ENCODE assay signal across 26 mouse cellular contexts in genomic region chr6:122689411-122690055, GRCm38 (mm10). TPM values are rescaled to one million over a fixed set of nuclear protein-coding genes. Genes with fewer than 3 reads are reported as not detected.
"Had no signal": no experiment of that assay in that cellular context is flagged by ENCODE, and none has a peak within 500 bp of the region (broad histone marks: within the 10 kb centered on the region; RNA-seq: fewer than 3 reads in every experiment).

No protein-coding gene starts in this region.

- H3K9ac ChIP-seq: limb, embryonic 12.5 days; limb, embryonic 15.5 days; liver, embryonic 14.5 days; lung, embryonic 15.5 days; midbrain, embryonic 12.5 days; midbrain, embryonic 15.5 days; neural tube, embryonic 13.5 days had no signal

- H3K4me1 ChIP-seq: limb, embryonic 12.5 days; limb, embryonic 15.5 days; lung, embryonic 15.5 days; megakaryocyte, embryonic 14.5 days; midbrain, embryonic 12.5 days; midbrain, embryonic 15.5 days; neural tube, embryonic 13.5 days had no signal

- H3K27ac ChIP-seq: limb, embryonic 12.5 days; limb, embryonic 15.5 days; liver, embryonic 14.5 days; lung, embryonic 15.5 days; midbrain, embryonic 12.5 days; midbrain, embryonic 15.5 days; neural tube, embryonic 13.5 days; stomach, postnatal 0 days had no signal

- H3K4me3 ChIP-seq: limb, embryonic 12.5 days; limb, embryonic 15.5 days; lung, embryonic 15.5 days; megakaryocyte, embryonic 14.5 days; midbrain, embryonic 12.5 days; midbrain, embryonic 15.5 days; neural tube, embryonic 13.5 days had no signal

- DNase-seq: kidney, adult 9 months; kidney, postnatal 14 days; kidney, postnatal 4 days; left cerebral cortex, postnatal 4 days; lung, adult 18-20 months; lung, postnatal 10 days; lung, postnatal 36 days; retina, postnatal 1 day; right cerebral cortex, postnatal 4 days; thymus, adult 2 months; thymus, postnatal 25 days had no signal

- H3K27me3 ChIP-seq: limb, embryonic 12.5 days; limb, embryonic 15.5 days; lung, embryonic 15.5 days; midbrain, embryonic 12.5 days; midbrain, embryonic 15.5 days; neural tube, embryonic 13.5 days had no signal

- H3K4me2 ChIP-seq: limb, embryonic 12.5 days; limb, embryonic 15.5 days; liver, embryonic 11.5 days; lung, embryonic 15.5 days; midbrain, embryonic 12.5 days; midbrain, embryonic 15.5 days; neural tube, embryonic 13.5 days had no signal

- ATAC-seq: midbrain, embryonic 15.5 days had no signal

- H3K36me3 ChIP-seq: limb, embryonic 12.5 days; limb, embryonic 15.5 days; lung, embryonic 15.5 days; midbrain, embryonic 12.5 days; midbrain, embryonic 15.5 days; neural tube, embryonic 13.5 days had no signal

- H3K9me3 ChIP-seq: limb, embryonic 12.5 days; limb, embryonic 15.5 days; lung, embryonic 15.5 days; megakaryocyte, embryonic 14.5 days; midbrain, embryonic 12.5 days; midbrain, embryonic 15.5 days; neural tube, embryonic 13.5 days had no signal

RNA-seq across cellular contexts. Expression of gene Nanog, which starts 17.8 kb away (rescaled TPM):
- total RNA-seq: layer of hippocampus, adult 18-20 months; layer of hippocampus, postnatal 14 days; left cerebral cortex, adult 8-10 months; left cerebral cortex, postnatal 14 days; left cerebral cortex, postnatal 4 days; neutrophil, adult 5-6 weeks had no signal
